ENCODE assay signal across 9 mouse cellular contexts in genomic region chr1:152313480-152313879, GRCm38 (mm10).
A peak's percentile ranks its signal among the peaks of the same experiment; 100 is the strongest.
DNase-seq lines count a peak whose midpoint lies in the region; ATAC-seq and TF ChIP-seq lines count a peak whose summit lies in the region.
"Had no signal": no experiment of that assay in that cellular context is flagged by ENCODE, and none has a peak within 500 bp of the region (broad histone marks: within the 10 kb centered on the region; RNA-seq: fewer than 3 reads in every experiment).

No protein-coding gene starts in this region.

- no peak for ATAC-seq in Patski
- peak; percentile 66 for ATAC-seq in megakaryocyte progenitor cell, adult 5-6 weeks (replicated peaks; ENCODE audit: poor library complexity)

- POLR2A ChIA-PET in Patski (lab: Charles Lee), result no interaction called here

- H3K27me3 ChIP-seq in Patski, result no peaks in the 10 kb centered on the region
- H3K27me3 ChIP-seq: limb, embryonic 12.5 days had no signal

- DNase-seq in kidney, postnatal 10 days, result peak; percentile 28
- DNase-seq in kidney, postnatal 25 days, result no peak
- DNase-seq in CD4-positive, CD25-positive, alpha-beta regulatory T cell, adult 2 months (ENCODE audit: low read depth, low spot score), result peak; percentile 63
- no peak for DNase-seq in Patski (ENCODE audit: low read depth, low spot score)
- no peak for DNase-seq in urinary bladder, adult 18-20 months (ENCODE audit: low spot score in 2 of 2)
- no peak for DNase-seq in gastrocnemius, postnatal 14 days
- DNase-seq in right cerebral cortex, adult 2 months (ENCODE audit: low spot score in 2 of 2), result no peak

- intact Hi-C loops in gastrocnemius, postnatal 14 days (cut with DNase I; ENCODE audit: low total_unique reads), result no loop called here

- CTCF ChIA-PET in Patski (lab: Charles Lee), result interaction anchor here (0.9 kb wide), 1 partner anchor 10 kb away, joined by 3 read pairs; no protein-coding TSS in a partner anchor

- in situ Hi-C loops in Patski (cut with MboI; ENCODE audit: low pct_unique_long_range_greater_than_20kb), result no loop called here

- peak; percentile 20 for TF ChIP-seq CTCF in Patski (IDR thresholded peaks at IDR 0.05)

Comparison
In these comparisons a context has a peak if more than half of its experiments do, and no peak if none do; other contexts are left out.
1. DNase-seq: peak in kidney, postnatal 10 days (single experiment) and CD4-positive, CD25-positive, alpha-beta regulatory T cell, adult 2 months (single experiment); none in kidney, postnatal 25 days (0 of 2), Patski (single experiment), urinary bladder, adult 18-20 months (0 of 2), gastrocnemius, postnatal 14 days (single experiment) and right cerebral cortex, adult 2 months (0 of 2).